Mouse (Mus musculus) hindbrain, postnatal 0 days (tissue): ENCODE data around the gene Angptl8. TPM values are rescaled to one million over a fixed set of nuclear protein-coding genes. Genes with fewer than 3 reads are reported as not detected.
"Not testable (repeated sequence)": the region's sequence is repeated elsewhere in the genome, so short reads cannot be mapped to it uniquely, and the experiment has no call there.

Source experiments
- ATAC-seq: fragments of 200-750 bp; cut with Nextera tagmentation; 2 replicates; pipeline ENCODE4 v1.8.0; 2017; ENCODE audit warnings: mild to moderate bottlenecking, moderate TSS enrichment, moderate library complexity
- DNase-seq: peaks from one replicate; pipeline ENCODE4 v3.0.0-alpha.2; 2015; ENCODE audit warnings: low spot score
- H3K27ac ChIP-seq: fragments of 300-500 bp; sonication (generic); 2 replicates; pipeline ENCODE4 v1.5.1; 2014; ENCODE audit warnings: mild to moderate bottlenecking
- H3K27me3 ChIP-seq: fragments of 300-500 bp; sonication (generic); 2 replicates; pipeline ENCODE4 v1.6.1; 2014; ENCODE audit warnings: low read length, mixed read lengths; ENCODE audit not compliant: insufficient read depth
- H3K36me3 ChIP-seq: fragments of 300-500 bp; sonication (generic); 2 replicates; pipeline ENCODE4 v1.6.1; 2014; ENCODE audit warnings: low read length, mixed read lengths; ENCODE audit not compliant: insufficient read depth
- H3K4me1 ChIP-seq: fragments of 300-500 bp; sonication (generic); 2 replicates; pipeline ENCODE4 v1.6.1; 2014; ENCODE audit warnings: antibody characterized with exemption, low read length, mixed read lengths; ENCODE audit not compliant: insufficient read depth
- H3K4me2 ChIP-seq: fragments of 300-500 bp; sonication (generic); 2 replicates; pipeline ENCODE4 v1.6.1; 2014; ENCODE audit warnings: low read depth, mild to moderate bottlenecking, low read length, moderate library complexity, mixed read lengths
- H3K4me3 ChIP-seq: fragments of 300-500 bp; sonication (generic); 2 replicates; pipeline ENCODE4 v1.5.1; 2014; ENCODE audit warnings: low read length
- H3K9ac ChIP-seq: fragments of 300-500 bp; sonication (generic); replicated peaks from 2 replicates; pipeline ENCODE4 v1.6.1; 2014; ENCODE audit warnings: mild to moderate bottlenecking, low read length, moderate library complexity, mixed read lengths
- H3K9me3 ChIP-seq: fragments of 300-500 bp; sonication (generic); 2 replicates; pipeline ENCODE4 v1.6.1; 2016; ENCODE audit warnings: low read length, mixed read lengths
- CTCF ChIP-seq: IDR thresholded peaks from 2 replicates; pipeline ENCODE4 v1.5.1; 2016; ENCODE audit warnings: antibody characterized with exemption, control low read depth, low read depth
- whole genome bisulfite sequencing: fragments of 180-500 bp; shearing (Covaris S2); extraction: QIAGEN DNeasy Blood & Tissue Kit; methylation state at CpG from one replicate; pipeline ENCODE4 v1.1.7; 2014; 5-methylcytosine and 5-hydroxymethylcytosine counted together
- polyA plus RNA-seq: library from polyadenylated mRNA; unstranded; fragments of >200 nt; fragmentation: Nextera tagmentation; extraction: Ambion mirVana; gene quantifications from 2 replicates; pipeline ENCODE4 v1.2.1, GENCODE M21; 2015
- total RNA-seq: library from RNA; depleted of rRNA; stranded (reverse); fragments of >200 nt; gene quantifications from 2 replicates; pipeline ENCODE4 v1.2.3, GENCODE M21; 2014

Gene Angptl8
- total and polyA plus RNA-seq, 2 experiments from 2014 or later = 0.34 TPM; not detected in 1

DNA sequence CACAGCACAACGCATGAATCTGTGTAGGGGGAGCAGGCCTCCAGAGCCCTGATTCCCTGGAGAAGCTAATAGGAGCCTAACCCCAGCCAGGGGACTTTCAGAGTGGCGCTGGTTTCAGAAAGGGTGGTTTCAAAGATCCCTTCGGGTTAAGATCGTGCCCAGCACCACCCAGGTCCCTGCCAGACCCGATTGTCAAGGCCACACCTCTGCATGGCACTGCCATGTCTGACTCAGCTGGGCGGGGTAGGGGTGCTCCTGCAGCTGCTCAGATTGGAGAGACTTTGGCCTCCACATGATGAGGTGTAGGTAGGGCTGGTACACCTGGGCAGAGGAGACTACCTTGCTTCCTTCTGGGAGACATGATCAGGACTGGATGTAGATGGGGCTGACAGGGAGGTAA lies 19.6 kb downstream of the Angptl8 start:
- H3K27ac ChIP-seq = no peak overlapping the region
- H3K4me2 ChIP-seq = no peak overlapping the region
- WGBS = 88% methylated on average over 6 of the region's 6 CpGs
- no peak overlapping the region for H3K9ac ChIP-seq
- TF ChIP-seq CTCF = no peak
- no peaks in the 10 kb centered on the region for H3K9me3 ChIP-seq
- H3K4me1 ChIP-seq = no peaks in the 10 kb centered on the region
- ATAC-seq = no peak
- no peak for DNase-seq
- no peaks in the 10 kb centered on the region for H3K27me3 ChIP-seq
- H3K36me3 ChIP-seq = no peaks in the 10 kb centered on the region
- H3K4me3 ChIP-seq = no peak overlapping the region

DNA sequence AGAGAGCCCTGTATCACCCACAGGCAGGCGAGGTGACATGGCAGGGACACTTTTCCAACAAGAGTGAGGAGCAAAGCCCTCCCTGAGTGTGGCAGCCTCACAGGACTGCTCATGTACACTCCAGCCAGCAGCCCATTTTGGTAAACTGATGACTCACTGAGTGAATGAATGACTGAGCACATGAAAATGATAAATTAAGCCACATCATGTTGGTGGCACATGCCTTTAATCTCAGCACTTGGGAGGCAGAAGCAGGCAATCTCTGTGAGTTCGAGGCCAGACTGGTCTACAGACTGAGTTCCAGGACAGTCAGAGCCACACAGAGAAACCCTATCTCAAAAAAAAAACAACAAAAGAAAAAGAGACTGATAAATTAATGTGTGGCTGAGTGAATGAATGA lies 22.2 kb downstream of the Angptl8 start:
- TF ChIP-seq CTCF = no peak
- WGBS = 68% methylated on average over 2 of the region's 2 CpGs
- Histone ChIP-seq H3K27me3 (no peaks in the 10 kb centered on the region), H3K27ac (no peak overlapping the region; the same call in 1 of the 2 replicates), H3K4me3 (no peak overlapping the region), H3K36me3 (no peaks in the 10 kb centered on the region), H3K9me3 (no peaks in the 10 kb centered on the region), H3K4me1 (no peaks in the 10 kb centered on the region), H3K4me2 (no peak overlapping the region), H3K9ac (no peak overlapping the region)
- DNase-seq (no peak), ATAC-seq (no peak)

DNA sequence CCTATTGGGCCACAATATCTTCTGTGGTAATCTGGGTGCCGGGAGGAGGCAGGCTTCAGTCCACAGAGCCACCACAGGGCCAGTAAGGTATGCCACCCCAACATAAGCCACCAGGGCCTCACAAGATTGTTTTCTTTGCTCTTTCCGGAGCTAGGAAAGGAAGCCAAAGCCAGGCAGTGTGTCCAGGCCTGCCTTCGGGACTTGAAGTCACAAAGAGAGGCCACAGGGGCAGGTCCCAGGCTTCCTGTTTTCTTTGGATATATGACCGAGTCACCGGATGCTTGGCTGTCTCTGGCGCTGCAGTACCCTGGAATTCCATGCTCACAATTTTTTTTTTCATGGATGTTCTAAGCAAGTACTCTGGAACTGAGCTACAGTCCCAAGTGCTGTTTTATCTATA lies 22.8 kb downstream of the Angptl8 start:
- TF ChIP-seq CTCF = no peak

DNA sequence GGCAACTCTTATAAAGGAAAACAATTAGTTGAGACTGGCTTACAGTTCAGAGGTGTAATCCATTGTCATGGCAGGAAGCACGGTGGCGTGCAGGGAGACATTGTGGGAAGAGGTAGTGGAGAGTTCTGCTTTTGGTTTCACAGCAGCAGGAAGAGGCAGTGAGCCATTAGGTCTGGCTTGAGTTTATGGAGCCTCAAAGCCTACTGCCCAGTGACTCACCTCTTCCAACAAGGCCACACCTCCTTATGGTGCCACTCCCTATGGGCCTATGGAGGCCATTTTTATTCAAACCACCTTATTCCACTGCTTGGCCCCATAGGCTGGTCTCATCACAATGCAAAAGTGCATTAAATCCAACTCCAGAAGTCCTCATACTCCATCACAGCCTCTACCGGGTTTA lies 24.3 kb downstream of the Angptl8 start:
- ATAC-seq = no peak
- 88% methylated on average over 3 of the region's 3 CpGs for WGBS

More for the DNA sequence above, 22.8 kb downstream of the Angptl8 start:
- Histone ChIP-seq H3K9me3 (no peaks in the 10 kb centered on the region), H3K27ac (no peak overlapping the region), H3K4me1 (no peaks in the 10 kb centered on the region), H3K27me3 (no peaks in the 10 kb centered on the region), H3K4me3 (no peak overlapping the region), H3K36me3 (no peaks in the 10 kb centered on the region), H3K4me2 (no peak overlapping the region), H3K9ac (no peak overlapping the region)
- no peak for DNase-seq
- ATAC-seq = no peak
- WGBS = 78% methylated on average over 6 of the region's 6 CpGs

DNA sequence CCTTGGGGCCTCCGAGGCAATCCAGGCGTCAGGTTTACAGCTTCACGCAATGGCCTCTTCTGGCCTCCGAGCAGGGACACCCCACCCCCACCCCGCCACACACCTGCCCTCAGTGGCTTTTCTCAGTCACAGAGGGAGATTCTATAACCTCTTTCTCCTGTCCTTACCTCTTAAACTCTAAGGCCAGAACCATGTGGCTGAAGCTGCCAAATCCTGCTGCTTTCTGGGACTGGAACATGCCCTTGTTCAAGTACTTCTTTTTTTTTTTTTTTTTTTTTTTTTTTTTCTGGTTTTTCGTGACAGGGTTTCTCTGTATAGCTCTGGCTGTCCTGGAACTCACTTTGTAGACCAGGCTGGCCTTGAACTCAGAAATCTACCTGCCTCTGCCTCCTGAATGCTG lies 25.0 kb downstream of the Angptl8 start:
- not testable (repeated sequence) for H3K27me3 ChIP-seq, H3K36me3 ChIP-seq, H3K9ac ChIP-seq, H3K27ac ChIP-seq, H3K4me3 ChIP-seq, H3K4me2 ChIP-seq, ATAC-seq, DNase-seq, H3K9me3 ChIP-seq, H3K4me1 ChIP-seq
- 65% methylated on average over 6 of the region's 6 CpGs for WGBS

More for the DNA sequence above, 24.3 kb downstream of the Angptl8 start:
- no peak for TF ChIP-seq CTCF
- Histone ChIP-seq H3K4me2 (no peak overlapping the region), H3K36me3 (no peaks in the 10 kb centered on the region), H3K9ac (no peak overlapping the region), H3K9me3 (no peaks in the 10 kb centered on the region), H3K4me1 (no peaks in the 10 kb centered on the region), H3K4me3 (no peak overlapping the region), H3K27me3 (no peaks in the 10 kb centered on the region), H3K27ac (no peak overlapping the region)
- no peak for DNase-seq

DNA sequence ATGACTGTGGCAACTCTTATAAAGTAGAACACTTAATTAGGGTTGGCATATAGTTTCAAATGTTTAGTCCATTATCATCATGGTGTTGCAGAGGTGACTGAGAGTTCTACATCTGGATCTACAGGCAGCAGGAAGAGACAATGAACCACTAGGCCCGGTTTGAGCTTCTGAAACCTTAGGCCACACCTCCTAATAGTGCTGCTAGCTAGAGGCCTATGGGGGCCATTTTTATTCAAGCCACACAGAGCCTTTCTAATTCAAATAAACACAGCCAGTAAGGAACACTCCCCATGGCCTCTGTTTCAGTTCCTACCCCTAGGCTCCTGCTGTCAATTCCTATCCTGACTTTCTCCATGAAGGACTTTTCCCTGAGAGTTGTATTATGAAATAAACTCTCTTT lies 26.9 kb downstream of the Angptl8 start:
- no peaks in the 10 kb centered on the region for H3K27me3 ChIP-seq
- no peaks in the 10 kb centered on the region for H3K4me1 ChIP-seq
- ATAC-seq = no peak
- no peak overlapping the region for H3K4me3 ChIP-seq
- no peak for TF ChIP-seq CTCF
- no peaks in the 10 kb centered on the region for H3K36me3 ChIP-seq
- DNase-seq = no peak
- H3K9ac ChIP-seq = no peak overlapping the region
- H3K27ac ChIP-seq = no peak overlapping the region
- H3K4me2 ChIP-seq = no peak overlapping the region
- no peaks in the 10 kb centered on the region for H3K9me3 ChIP-seq
- 62% methylated on average over 1 of the region's 1 CpGs for WGBS

DNA sequence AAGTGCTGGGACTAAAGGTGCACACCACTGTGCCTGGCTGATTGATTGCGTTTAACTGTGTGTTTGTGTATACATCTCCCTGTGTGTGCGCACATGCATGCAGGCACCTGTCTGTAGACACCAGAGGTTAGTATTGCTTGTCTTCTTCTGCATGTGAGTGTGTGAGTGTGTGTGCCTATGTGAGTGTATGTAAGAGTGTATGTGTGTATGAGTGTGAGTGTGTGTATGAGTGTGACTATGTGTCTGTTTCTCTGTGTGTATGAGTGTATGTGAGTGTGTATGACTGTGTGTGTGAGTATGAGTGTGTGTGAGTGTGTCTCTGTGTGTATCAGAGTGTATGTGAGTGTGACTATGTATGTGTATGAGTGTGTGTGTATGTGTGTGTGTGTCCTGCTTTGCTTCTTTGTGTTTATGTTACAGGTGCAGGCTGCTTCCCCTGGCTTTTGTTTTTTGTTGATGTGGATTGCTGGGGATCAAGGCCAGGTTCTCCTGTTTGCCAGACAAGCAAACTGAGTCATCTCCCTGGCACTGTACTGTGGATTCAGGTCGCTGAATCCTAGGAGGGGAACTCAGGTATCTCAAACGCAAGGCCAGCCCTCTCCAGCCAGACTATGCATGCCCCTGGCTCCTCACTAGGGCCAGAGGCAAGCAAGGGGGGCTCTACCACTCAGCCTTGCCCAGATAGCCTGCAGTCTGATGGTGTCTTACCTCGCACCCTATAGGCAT lies 30.5 kb downstream of the Angptl8 start:
- ATAC-seq (no peak), DNase-seq (no peak)
- 68% methylated on average over 5 of the region's 5 CpGs for WGBS
- no peaks in the 10 kb centered on the region for H3K4me1 ChIP-seq
- peak overlapping the region; percentile 54; the same call in 1 of the 2 replicates for H3K27ac ChIP-seq
- no peak for TF ChIP-seq CTCF
- no peak overlapping the region for H3K9ac ChIP-seq
- no peaks in the 10 kb centered on the region for H3K9me3 ChIP-seq
- no peaks in the 10 kb centered on the region for H3K27me3 ChIP-seq
- H3K4me2 ChIP-seq = no peak overlapping the region
- no peak overlapping the region for H3K4me3 ChIP-seq
- no peaks in the 10 kb centered on the region for H3K36me3 ChIP-seq
